Mouse (Mus musculus) kidney, embryonic 15.5 days (tissue): ENCODE measurements around the gene Ptcd2. TPM values are rescaled to one million over a fixed set of nuclear protein-coding genes. Genes with fewer than 3 reads are reported as not detected.

Experiments
- ATAC-seq: fragments of 200-750 bp; cut with Nextera tagmentation; replicated peaks from 2 replicates; pipeline ENCODE4 v1.8.0; 2017; ENCODE audit warnings: moderate TSS enrichment; ENCODE audit not compliant: low FRiP score
- H3K27ac ChIP-seq: fragments of 300-500 bp; sonication (generic); 2 replicates; pipeline ENCODE4 v1.5.1; 2015; ENCODE audit warnings: mild to moderate bottlenecking, inconsistent platforms
- H3K27me3 ChIP-seq: fragments of 300-500 bp; sonication (generic); 2 replicates; pipeline ENCODE4 v1.6.1; 2015; ENCODE audit warnings: inconsistent platforms
- H3K36me3 ChIP-seq: fragments of 300-500 bp; sonication (generic); 2 replicates; pipeline ENCODE4 v1.6.1; 2015; ENCODE audit warnings: inconsistent platforms
- H3K4me1 ChIP-seq: fragments of 300-500 bp; sonication (generic); 2 replicates; pipeline ENCODE4 v1.6.1; 2015; ENCODE audit warnings: inconsistent platforms
- H3K4me2 ChIP-seq: fragments of 300-500 bp; sonication (generic); 2 replicates; pipeline ENCODE4 v1.6.1; 2015; ENCODE audit warnings: moderate library complexity, mild to moderate bottlenecking, inconsistent platforms
- H3K4me3 ChIP-seq: fragments of 300-500 bp; sonication (generic); replicated peaks from 2 replicates; pipeline ENCODE4 v1.5.1; 2015; ENCODE audit warnings: mild to moderate bottlenecking, inconsistent platforms
- H3K9ac ChIP-seq: fragments of 300-500 bp; sonication (generic); 2 replicates; pipeline ENCODE4 v1.6.1; 2015; ENCODE audit warnings: mild to moderate bottlenecking, inconsistent platforms
- H3K9me3 ChIP-seq: fragments of 300-500 bp; sonication (generic); replicated peaks from 2 replicates; pipeline ENCODE4 v1.6.1; 2016; ENCODE audit warnings: inconsistent platforms
- WGBS: fragments of 180-500 bp; shearing (Covaris S2); methylation state at CpG from one replicate; pipeline ENCODE4 v1.1.7; 2015; ENCODE audit warnings: mixed read lengths; 5-methylcytosine and 5-hydroxymethylcytosine counted together
- polyA plus RNA-seq: library from polyadenylated mRNA; unstranded; fragments of >200 nt; fragmentation: Nextera tagmentation; extraction: Ambion mirVana; gene quantifications from 2 replicates; pipeline ENCODE4 v1.2.1, GENCODE M21; 2015

The Ptcd2 gene
- polyA plus RNA-seq, 1 experiment from 2014 or later: 51.5 TPM

DNA sequence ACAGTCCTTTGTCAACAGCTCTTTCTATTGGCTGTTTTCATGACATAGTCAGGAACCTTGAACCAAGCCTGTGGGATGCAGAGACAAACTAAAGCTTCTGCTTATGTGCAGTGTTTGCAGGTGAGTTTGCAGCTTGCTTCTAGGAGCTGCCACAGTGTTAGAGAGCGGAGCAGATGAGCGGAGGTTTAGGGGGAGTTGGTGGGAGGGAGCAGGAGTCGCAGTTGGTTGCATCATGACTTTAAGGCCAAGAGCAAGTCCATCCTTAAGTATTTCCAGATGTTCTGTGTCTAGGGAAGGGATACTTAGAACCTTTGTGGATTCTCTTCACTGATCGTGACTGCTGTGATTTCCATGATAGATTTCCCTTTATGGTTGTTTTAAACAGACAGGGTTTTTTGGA lies 29.7 kb upstream of the Ptcd2 start:
- ATAC-seq: no peak
- Histone ChIP-seq H3K4me3 (no peak overlapping the region), H3K36me3 (peaks cover 19% of the 10 kb centered on the region; the same call in 1 of the 2 replicates), H3K9ac (no peak overlapping the region), H3K4me2 (no peak overlapping the region), H3K4me1 (no peaks in the 10 kb centered on the region), H3K27me3 (no peaks in the 10 kb centered on the region), H3K27ac (no peak overlapping the region), H3K9me3 (no peaks in the 10 kb centered on the region)
- WGBS: 44% methylated on average over 4 of the region's 4 CpGs

DNA sequence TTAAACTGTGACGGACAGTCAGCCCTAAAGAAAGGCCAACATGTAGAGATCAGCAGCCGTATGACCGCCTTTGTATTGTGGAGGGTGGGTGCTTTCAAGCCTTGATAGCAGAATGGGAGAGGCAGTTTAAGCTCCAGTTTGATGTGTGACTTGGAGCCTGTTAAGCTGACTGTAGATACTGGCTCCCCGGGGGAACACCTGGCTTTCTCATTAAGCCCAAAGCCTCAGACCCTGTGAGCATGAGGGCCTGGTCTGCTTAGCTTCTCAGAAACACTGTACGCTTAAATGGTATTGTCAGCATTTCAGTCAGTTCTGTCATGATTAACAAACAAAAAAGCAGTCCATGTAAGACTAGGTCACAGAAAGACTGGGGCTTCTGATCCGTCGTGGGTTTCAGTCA lies 29.2 kb upstream of the Ptcd2 start:
- ATAC-seq: no peak
- H3K36me3 ChIP-seq: peaks cover 16% of the 10 kb centered on the region; the same call in 1 of the 2 replicates
- H3K9ac ChIP-seq: no peak overlapping the region
- no peaks in the 10 kb centered on the region for H3K4me1 ChIP-seq
- no peaks in the 10 kb centered on the region for H3K27me3 ChIP-seq
- no peak overlapping the region for H3K4me3 ChIP-seq
- no peak overlapping the region for H3K4me2 ChIP-seq
- H3K27ac ChIP-seq: no peak overlapping the region
- H3K9me3 ChIP-seq: no peaks in the 10 kb centered on the region
- WGBS: 63% methylated on average over 7 of the region's 7 CpGs

DNA sequence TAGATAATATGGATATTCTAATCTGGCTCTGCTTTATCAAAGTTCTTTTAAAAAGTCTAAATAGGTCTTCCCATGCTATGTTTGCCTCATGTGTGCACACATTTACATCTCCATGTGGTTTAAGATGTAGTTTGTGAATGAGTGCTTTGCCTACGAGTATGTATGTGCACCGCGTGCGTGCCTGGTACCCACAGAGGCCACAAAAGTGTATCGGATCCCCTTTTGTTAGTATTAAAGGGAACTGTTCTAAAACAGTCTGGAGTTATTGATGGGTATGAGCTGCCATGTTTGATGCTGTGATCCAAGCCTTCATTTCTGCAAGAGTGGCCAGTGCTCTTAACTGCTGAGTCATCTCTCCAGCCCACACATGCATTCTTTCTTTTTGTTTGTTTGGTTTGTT lies 26.8 kb upstream of the Ptcd2 start:
- 95% methylated on average over 5 of the region's 5 CpGs for WGBS
- Histone ChIP-seq H3K27ac (no peak overlapping the region), H3K4me3 (no peak overlapping the region), H3K27me3 (no peaks in the 10 kb centered on the region), H3K4me2 (no peak overlapping the region), H3K36me3 (peaks cover 36% of the 10 kb centered on the region), H3K9me3 (no peaks in the 10 kb centered on the region), H3K4me1 (no peaks in the 10 kb centered on the region), H3K9ac (no peak overlapping the region)
- ATAC-seq: no peak

DNA sequence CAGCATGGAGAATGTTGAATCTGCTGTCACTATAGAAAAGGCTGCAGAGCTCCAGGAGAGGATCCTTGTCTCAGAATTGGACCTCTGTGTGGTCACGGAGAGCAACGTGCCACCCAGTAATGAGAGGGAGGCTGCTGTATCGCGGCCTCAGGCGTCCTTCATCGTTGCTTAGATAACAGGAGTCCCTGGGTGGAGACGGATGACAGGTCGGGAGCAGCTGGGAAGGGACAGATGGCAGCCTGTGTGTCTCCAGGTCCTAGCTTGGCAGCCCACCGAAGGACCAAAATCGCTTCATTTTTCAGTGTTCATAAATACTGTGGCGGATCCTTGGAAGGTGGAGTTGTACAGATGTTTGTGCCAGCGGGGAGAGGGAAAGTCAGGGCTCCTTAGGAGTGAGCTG lies 24.6 kb upstream of the Ptcd2 start:
- WGBS: 81% methylated on average over 12 of the region's 12 CpGs
- H3K4me1 ChIP-seq: no peaks in the 10 kb centered on the region
- no peak for ATAC-seq
- no peaks in the 10 kb centered on the region for H3K27me3 ChIP-seq
- H3K9ac ChIP-seq: no peak overlapping the region
- H3K4me2 ChIP-seq: no peak overlapping the region
- H3K36me3 ChIP-seq: peaks cover 58% of the 10 kb centered on the region
- H3K4me3 ChIP-seq: no peak overlapping the region
- no peak overlapping the region for H3K27ac ChIP-seq
- H3K9me3 ChIP-seq: no peaks in the 10 kb centered on the region

DNA sequence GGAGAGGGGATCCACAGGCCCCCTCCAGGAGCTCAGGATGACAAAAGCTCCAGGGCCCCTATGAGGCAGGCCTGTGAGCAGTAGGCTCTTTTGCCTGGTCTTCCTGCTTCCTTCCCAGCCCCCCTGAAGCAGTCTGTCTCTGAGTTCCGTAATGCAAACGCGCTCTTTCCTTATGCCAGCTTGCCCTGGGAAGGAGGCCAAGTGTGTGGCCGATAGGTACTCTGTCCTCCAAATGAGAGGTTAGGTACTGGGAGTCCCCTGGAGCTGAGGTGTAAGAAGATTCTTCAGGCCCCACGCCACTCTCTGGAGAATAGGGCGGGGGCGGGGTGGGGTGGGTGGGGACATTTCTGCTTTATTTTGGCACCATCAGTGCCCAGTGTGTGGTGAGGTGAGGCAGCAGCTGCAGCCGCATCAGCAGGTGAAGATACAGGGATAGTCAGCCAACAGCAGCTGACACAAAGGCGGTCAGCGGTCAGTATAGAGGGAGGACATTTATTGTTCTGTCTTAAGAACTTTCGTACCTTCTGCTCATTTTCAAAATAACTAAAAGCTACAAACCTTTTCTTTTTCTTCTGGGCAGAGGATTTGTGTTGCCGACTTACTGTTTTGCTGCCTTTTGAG lies 23.2 kb upstream of the Ptcd2 start:
- H3K9ac ChIP-seq: no peak overlapping the region
- H3K27me3 ChIP-seq: no peaks in the 10 kb centered on the region
- no peaks in the 10 kb centered on the region for H3K9me3 ChIP-seq
- H3K27ac ChIP-seq: no peak overlapping the region
- 91% methylated on average over 12 of the region's 12 CpGs for WGBS
- H3K4me3 ChIP-seq: no peak overlapping the region
- ATAC-seq: no peak
- H3K36me3 ChIP-seq: peaks cover 69% of the 10 kb centered on the region
- H3K4me2 ChIP-seq: no peak overlapping the region
- no peaks in the 10 kb centered on the region for H3K4me1 ChIP-seq

DNA sequence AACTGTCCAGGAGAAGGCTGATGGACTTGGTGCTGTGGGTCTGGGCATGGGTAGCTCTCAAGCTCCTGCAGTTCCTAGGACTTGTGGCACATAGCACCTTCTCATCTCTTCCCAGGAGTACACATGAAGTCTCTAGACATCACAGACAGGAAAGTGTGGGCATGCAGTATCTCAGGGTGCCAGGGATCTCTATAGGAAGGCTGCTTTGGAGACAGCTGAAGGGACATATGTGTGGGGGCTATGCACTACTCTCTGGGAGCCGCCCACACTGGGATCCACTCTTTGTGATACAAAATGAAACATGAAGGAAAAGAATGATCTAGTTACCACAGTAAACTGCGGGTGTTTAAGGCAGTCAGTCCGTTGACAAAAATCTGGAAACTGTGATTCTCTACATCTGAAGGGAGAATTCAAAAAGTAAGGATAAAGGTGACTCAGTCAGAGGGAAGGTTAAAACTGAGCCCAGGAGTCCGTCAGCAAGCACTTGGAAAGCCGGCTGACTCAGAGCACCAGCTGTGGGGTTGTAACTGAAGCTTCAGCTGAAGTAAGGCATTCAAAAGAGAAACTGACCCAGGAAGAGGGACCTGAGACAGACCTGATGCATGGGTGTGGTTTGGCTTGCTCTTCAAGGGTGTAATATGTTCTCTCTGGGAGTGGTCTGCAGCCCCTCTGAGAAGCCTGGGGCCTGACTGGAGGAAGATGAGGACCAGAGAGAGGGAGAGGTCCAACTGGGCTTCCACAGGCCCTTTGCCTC lies 22.1 kb upstream of the Ptcd2 start:
- Histone ChIP-seq H3K4me1 (no peaks in the 10 kb centered on the region), H3K9ac (no peak overlapping the region), H3K4me3 (no peak overlapping the region), H3K27me3 (no peaks in the 10 kb centered on the region), H3K9me3 (no peaks in the 10 kb centered on the region), H3K27ac (no peak overlapping the region), H3K36me3 (peaks cover 78% of the 10 kb centered on the region), H3K4me2 (no peak overlapping the region)
- WGBS: 84% methylated on average over 5 of the region's 5 CpGs
- ATAC-seq: no peak

DNA sequence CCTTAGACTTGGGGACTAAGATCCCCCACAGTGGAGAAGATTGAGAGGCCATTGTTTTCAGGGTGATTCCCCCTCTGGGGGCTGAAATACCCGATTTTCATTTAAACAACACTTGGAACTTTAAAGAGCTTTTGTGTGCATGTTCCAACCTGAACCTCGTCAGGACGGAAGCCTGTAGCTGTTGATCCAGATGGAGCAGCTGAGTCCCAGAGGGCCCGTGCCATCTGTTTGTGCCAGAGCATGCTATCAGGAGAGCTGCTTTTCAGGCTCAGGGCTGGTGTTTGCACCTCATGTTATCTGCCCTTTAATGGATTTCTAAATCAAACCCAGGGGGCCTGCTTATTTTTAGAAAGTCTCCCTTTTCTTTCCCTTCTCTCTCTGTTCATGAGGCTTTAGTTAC lies 19.4 kb upstream of the Ptcd2 start:
- WGBS: 85% methylated on average over 4 of the region's 4 CpGs
- no peak for ATAC-seq
- peaks cover 77% of the 10 kb centered on the region for H3K36me3 ChIP-seq

DNA sequence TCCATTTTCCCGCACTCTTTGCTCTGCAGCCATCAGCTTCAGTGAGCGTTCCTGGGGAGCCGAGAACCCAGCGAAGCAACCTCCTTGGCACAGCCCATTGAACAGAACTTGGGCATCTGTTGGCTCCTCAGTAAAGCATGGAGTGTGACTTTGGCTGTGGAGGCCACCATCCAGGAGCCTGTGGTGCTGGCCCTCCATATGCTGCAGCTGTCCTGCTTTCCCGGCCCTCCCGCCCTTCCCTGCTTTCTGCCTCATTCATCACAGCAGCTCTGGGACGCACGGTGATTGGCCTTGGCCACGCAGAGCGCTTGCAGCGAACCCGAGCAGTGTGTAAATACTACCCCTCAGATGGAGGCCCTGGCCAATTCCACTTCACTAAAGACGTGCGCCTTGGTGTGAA lies 14.4 kb upstream of the Ptcd2 start:
- WGBS: 69% methylated on average over 14 of the region's 14 CpGs
- no peaks in the 10 kb centered on the region for H3K27me3 ChIP-seq
- H3K27ac ChIP-seq: no peak overlapping the region
- no peak overlapping the region for H3K4me2 ChIP-seq
- peaks cover 17% of the 10 kb centered on the region for H3K4me1 ChIP-seq
- no peak; the same call in 1 of the 2 replicates for ATAC-seq
- peaks cover 46% of the 10 kb centered on the region for H3K36me3 ChIP-seq
- H3K9me3 ChIP-seq: no peaks in the 10 kb centered on the region
- no peak overlapping the region for H3K9ac ChIP-seq
- no peak overlapping the region for H3K4me3 ChIP-seq

More for the DNA sequence above, 19.4 kb upstream of the Ptcd2 start:
- Histone ChIP-seq H3K27ac (no peak overlapping the region), H3K9ac (no peak overlapping the region), H3K4me1 (no peaks in the 10 kb centered on the region), H3K9me3 (no peaks in the 10 kb centered on the region), H3K27me3 (no peaks in the 10 kb centered on the region), H3K4me2 (no peak overlapping the region), H3K4me3 (no peak overlapping the region)

DNA sequence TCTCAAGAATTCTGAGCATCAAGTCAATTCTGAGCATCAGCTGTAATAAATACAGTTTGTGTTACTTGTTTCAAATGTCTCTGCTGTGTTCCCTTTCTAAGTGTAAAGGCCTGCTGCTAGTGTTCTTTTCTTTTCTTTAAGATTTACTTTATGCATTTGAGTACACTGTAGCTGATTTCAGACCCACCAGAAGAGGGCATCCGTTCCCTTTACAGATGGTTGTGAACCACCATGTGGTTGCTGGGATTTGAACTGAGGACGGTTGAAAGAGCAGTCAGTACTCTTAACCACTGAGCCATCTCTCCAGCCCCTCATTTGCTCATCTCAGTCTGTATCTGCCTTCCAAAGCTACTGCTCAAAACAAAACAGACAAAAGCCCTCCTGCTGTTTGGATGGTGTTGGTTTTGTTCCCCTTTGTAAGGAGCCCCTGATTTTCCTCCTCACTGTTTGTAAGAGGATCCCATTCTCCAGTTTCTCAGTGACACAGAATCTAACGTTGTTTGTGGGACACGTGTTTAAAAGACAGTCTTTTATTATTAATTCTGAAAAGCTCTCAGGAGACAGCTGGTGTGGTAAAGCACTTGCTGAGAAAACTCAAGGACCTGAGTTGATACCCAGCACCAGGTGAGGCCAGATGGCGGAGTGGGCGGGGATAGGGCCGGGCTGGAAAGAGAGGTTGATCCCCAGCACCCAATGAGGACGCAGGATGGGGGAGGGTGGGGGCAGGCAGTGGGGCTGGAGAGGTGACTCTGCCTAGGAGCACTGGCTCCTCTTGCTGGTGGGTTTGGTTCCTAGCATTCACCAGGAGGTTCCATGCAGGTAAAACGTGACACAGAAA lies 12.1 kb upstream of the Ptcd2 start:
- Histone ChIP-seq H3K9ac (no peak overlapping the region), H3K27ac (no peak overlapping the region), H3K9me3 (no peaks in the 10 kb centered on the region), H3K4me1 (peaks cover 25% of the 10 kb centered on the region), H3K4me2 (no peak overlapping the region), H3K36me3 (peaks cover 31% of the 10 kb centered on the region), H3K4me3 (no peak overlapping the region), H3K27me3 (no peaks in the 10 kb centered on the region)
- WGBS: 55% methylated on average over 9 of the region's 9 CpGs
- ATAC-seq: no peak

DNA sequence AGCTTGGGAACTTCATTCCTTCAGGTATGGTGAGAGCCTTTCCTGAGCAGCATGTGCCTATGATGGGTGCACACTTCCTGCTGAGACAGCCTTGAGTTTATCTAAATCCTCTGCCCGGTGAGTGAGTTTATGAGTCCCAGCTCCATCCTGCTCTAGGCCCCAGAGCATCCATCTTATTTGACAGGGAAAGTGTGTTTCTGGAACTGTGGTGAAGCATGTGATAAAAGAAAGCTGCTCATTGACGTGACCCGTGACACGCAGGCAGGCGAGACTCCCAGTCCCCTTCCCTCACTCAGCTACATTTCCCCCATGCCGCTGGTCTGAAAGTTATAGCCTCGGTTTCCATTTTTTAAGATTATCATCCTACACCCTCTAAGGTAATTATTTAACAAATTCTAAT lies 11.4 kb upstream of the Ptcd2 start:
- Histone ChIP-seq H3K36me3 (peaks cover 33% of the 10 kb centered on the region), H3K4me1 (peaks cover 25% of the 10 kb centered on the region), H3K9ac (no peak overlapping the region), H3K27ac (no peak overlapping the region), H3K9me3 (no peaks in the 10 kb centered on the region), H3K4me2 (no peak overlapping the region), H3K27me3 (no peaks in the 10 kb centered on the region), H3K4me3 (no peak overlapping the region)
- WGBS: 30% methylated on average over 7 of the region's 7 CpGs
- ATAC-seq: no peak

DNA sequence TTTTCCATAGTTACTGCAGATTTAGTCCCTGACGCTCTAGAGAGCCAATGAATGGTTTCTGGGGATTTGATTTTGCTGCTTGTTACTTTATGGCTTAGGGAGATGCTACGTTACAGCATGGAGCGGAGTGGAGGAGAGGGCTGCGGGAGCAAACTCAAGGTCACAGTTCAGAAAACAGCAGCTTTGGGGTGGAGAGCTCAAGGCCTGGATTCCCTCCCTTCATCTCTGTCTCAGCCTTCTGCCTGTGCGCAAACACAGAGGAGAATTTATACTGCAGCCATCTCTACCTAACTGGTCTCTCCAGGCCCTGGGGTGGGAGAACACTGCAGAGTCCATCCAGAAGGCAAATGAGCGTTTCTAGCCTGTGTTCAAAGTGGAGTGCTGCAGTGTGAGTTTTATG lies 10.6 kb upstream of the Ptcd2 start:
- Histone ChIP-seq H3K4me1 (peaks cover 25% of the 10 kb centered on the region), H3K4me3 (no peak overlapping the region), H3K9ac (no peak overlapping the region), H3K36me3 (peaks cover 39% of the 10 kb centered on the region), H3K27ac (peak overlapping the region; percentile 15; the same call in 1 of the 2 replicates), H3K27me3 (no peaks in the 10 kb centered on the region), H3K4me2 (no peak overlapping the region), H3K9me3 (no peaks in the 10 kb centered on the region)
- 58% methylated on average over 6 of the region's 6 CpGs for WGBS
- ATAC-seq: no peak

DNA sequence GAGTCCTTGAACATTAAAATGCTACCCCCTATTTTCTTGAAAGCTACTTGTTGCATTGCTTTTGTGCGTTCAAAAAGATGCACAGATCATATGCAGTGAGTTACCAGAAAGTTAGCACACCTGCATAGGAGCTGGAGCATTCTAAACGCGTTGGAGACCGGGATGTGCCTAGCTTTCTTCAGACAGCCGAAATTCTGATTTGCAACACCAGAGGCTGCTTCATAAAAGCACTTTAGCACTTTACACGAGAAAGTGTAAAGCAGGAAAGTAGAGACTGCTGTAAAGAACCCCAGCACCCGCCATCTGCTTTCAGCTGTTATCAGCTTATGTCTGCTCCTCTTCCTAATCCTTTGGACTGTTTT lies 9.0 kb upstream of the Ptcd2 start:
- Histone ChIP-seq H3K9ac (peak overlapping the region; percentile 48), H3K36me3 (peaks cover 38% of the 10 kb centered on the region), H3K27ac (peak overlapping the region; percentile 85), H3K27me3 (no peaks in the 10 kb centered on the region), H3K9me3 (no peaks in the 10 kb centered on the region), H3K4me3 (peak overlapping the region; percentile 53), H3K4me1 (peaks cover 25% of the 10 kb centered on the region), H3K4me2 (peak overlapping the region; percentile 76)
- ATAC-seq: peak; percentile 19
- 9% methylated on average over 7 of the region's 7 CpGs for WGBS
